Mouse (Mus musculus): ENCODE measurements around the gene Hnf4a.

- TF ChIP-seq CTCF (IDR thresholded peaks at IDR 0.05; ENCODE audit: borderline replicate concordance, extremely low read depth, insufficient read depth, insufficient read length), result no peak
- TF ChIP-seq POLR2A (IDR thresholded peaks at IDR 0.05; ENCODE audit: borderline replicate concordance, extremely low read depth, insufficient read depth, insufficient read length, poor library complexity, severe bottlenecking), result no peak
Observed at GRCm38 (mm10) chr2:163554425-163554982, 47.9 kb downstream of the Hnf4a start.
